Mouse (Mus musculus) limb, embryonic 14.5 days (tissue): ENCODE measurements around the gene Hist2h3b. TPM values are rescaled to one million over a fixed set of nuclear protein-coding genes. Genes with fewer than 3 reads are reported as not detected.
"Not testable (repeated sequence)": the region's sequence is repeated elsewhere in the genome, so short reads cannot be mapped to it uniquely, and the experiment has no call there.

Experiments
- ATAC-seq: fragments of 200-750 bp; cut with Nextera tagmentation; 2 replicates; pipeline ENCODE4 v1.8.0; 2017; ENCODE audit warnings: low read depth, moderate number of reproducible peaks, moderate TSS enrichment; ENCODE audit not compliant: low FRiP score
- DNase-seq: peaks from one replicate; pipeline ENCODE4 v3.0.0-alpha.2; 2015; ENCODE audit warnings: low spot score
- H3K27ac ChIP-seq: fragments of 300-500 bp; sonication (generic); replicated peaks from 2 replicates; pipeline ENCODE4 v1.5.1; 2014; ENCODE audit warnings: low read depth, mild to moderate bottlenecking, low read length, moderate library complexity, mixed read lengths
- H3K27me3 ChIP-seq: fragments of 300-500 bp; sonication (generic); 2 replicates; pipeline ENCODE4 v1.6.1; 2014; ENCODE audit warnings: low read length, mixed read lengths; ENCODE audit not compliant: control insufficient read depth, insufficient read depth
- H3K36me3 ChIP-seq: fragments of 300-500 bp; sonication (generic); 2 replicates; pipeline ENCODE4 v1.6.1; 2014; ENCODE audit warnings: mild to moderate bottlenecking, low read length, moderate library complexity, mixed read lengths; ENCODE audit not compliant: control insufficient read depth, insufficient read depth
- H3K4me1 ChIP-seq: fragments of 300-500 bp; sonication (generic); 2 replicates; pipeline ENCODE4 v1.6.1; 2014; ENCODE audit warnings: antibody characterized with exemption, low read length, mixed read lengths; ENCODE audit not compliant: control insufficient read depth, insufficient read depth
- H3K4me2 ChIP-seq: fragments of 300-500 bp; sonication (generic); replicated peaks from 2 replicates; pipeline ENCODE4 v1.6.1; 2014; ENCODE audit warnings: low read depth, mild to moderate bottlenecking, low read length, moderate library complexity; ENCODE audit not compliant: severe bottlenecking
- H3K4me3 ChIP-seq: fragments of 300-500 bp; sonication (generic); replicated peaks from 2 replicates; pipeline ENCODE4 v1.5.1; 2014; ENCODE audit warnings: low read length
- H3K9ac ChIP-seq: fragments of 300-500 bp; sonication (generic); 2 replicates; pipeline ENCODE4 v1.6.1; 2014; ENCODE audit warnings: mild to moderate bottlenecking, low read depth, low read length, moderate library complexity; ENCODE audit not compliant: severe bottlenecking
- H3K9me3 ChIP-seq: fragments of 300-500 bp; sonication (generic); 2 replicates; pipeline ENCODE4 v1.6.1; 2016; ENCODE audit warnings: low read length; ENCODE audit not compliant: control insufficient read depth
- POLR2A ChIP-seq: fragments of 200-500 bp; IDR thresholded peaks from 2 replicates; pipeline ENCODE4 v1.8.0; 2012; ENCODE audit warnings: inconsistent platforms, mild to moderate bottlenecking, moderate library complexity, borderline replicate concordance; ENCODE audit not compliant: insufficient read depth, insufficient read length; ENCODE audit errors: extremely low read depth
- WGBS: fragments of 180-500 bp; shearing (Covaris S2); extraction: QIAGEN DNeasy Blood & Tissue Kit; methylation state at CpG from one replicate; pipeline ENCODE4 v1.1.7; 2014; 5-methylcytosine and 5-hydroxymethylcytosine counted together
- polyA plus RNA-seq, 2 experiments: library from polyadenylated mRNA; depleted of rRNA in 1 of 2; stranded (reverse) in 1 of 2; unstranded in 1 of 2; fragments of >200 nt; fragmentation: Nextera tagmentation in 1 of 2; extraction: Ambion mirVana in 1 of 2; gene quantifications; 2 replicates each; pipeline versions ENCODE4 v1.2.1 to v1.2.3; 2012 to 2014

Gene Hist2h3b
- polyA plus RNA-seq, 2 experiments: 63.1 to 85.3 TPM

- H3K4me3 ChIP-seq: no peak overlapping the region
- no peaks in the 10 kb centered on the region for H3K36me3 ChIP-seq
- no peak overlapping the region for H3K27ac ChIP-seq
- no peak for TF ChIP-seq POLR2A
- no peak overlapping the region for H3K4me2 ChIP-seq
- ATAC-seq (no peak), DNase-seq (no peak)
- no peaks in the 10 kb centered on the region for H3K27me3 ChIP-seq
- no peaks in the 10 kb centered on the region for H3K9me3 ChIP-seq
- H3K9ac ChIP-seq: no peak overlapping the region
- WGBS: 69% methylated on average over 3 of the region's 3 CpGs
- peaks cover 4% of the 10 kb centered on the region; the same call in 1 of the 2 replicates for H3K4me1 ChIP-seq
These were observed 32.6 kb upstream of the Hist2h3b start for GRCm38 (mm10) chr3:96235836-96236235.

- no peak overlapping the region for H3K9ac ChIP-seq
- 76% methylated on average over 4 of the region's 4 CpGs for whole genome bisulfite sequencing
- peaks cover 7% of the 10 kb centered on the region; the same call in 1 of the 2 replicates for H3K4me1 ChIP-seq
- ATAC-seq: no peak
- peak overlapping the region; percentile 52 for H3K4me2 ChIP-seq
- no peaks in the 10 kb centered on the region for H3K27me3 ChIP-seq
- H3K27ac ChIP-seq: no peak overlapping the region
- H3K4me3 ChIP-seq: peak overlapping the region; percentile 41; the same call in 1 of the 2 replicates
- DNase-seq: no peak
- no peaks in the 10 kb centered on the region for H3K9me3 ChIP-seq
- H3K36me3 ChIP-seq: no peaks in the 10 kb centered on the region
- no peak for TF ChIP-seq POLR2A
These were observed 31.6 kb upstream of the Hist2h3b start for GRCm38 (mm10) chr3:96236834-96237334.

GRCm38 (mm10) chr3:96237335-96237903 lies 31.0 kb upstream of the Hist2h3b start:
- no peak for ATAC-seq
- H3K4me2 ChIP-seq: peak overlapping the region; percentile 52
- peak overlapping the region; percentile 41 for H3K4me3 ChIP-seq
- DNase-seq: no peak
- H3K36me3 ChIP-seq: no peaks in the 10 kb centered on the region
- peak overlapping the region; percentile 66 for H3K9ac ChIP-seq
- 0 out of 2 replicates have a peak, but pooled peaks have one; percentile 39 for TF ChIP-seq POLR2A
- 19% methylated on average over 7 of the region's 7 CpGs for WGBS
- no peaks in the 10 kb centered on the region for H3K9me3 ChIP-seq
- H3K27ac ChIP-seq: peak overlapping the region; percentile 68
- H3K27me3 ChIP-seq: no peaks in the 10 kb centered on the region
- H3K4me1 ChIP-seq: peaks cover 7% of the 10 kb centered on the region; the same call in 1 of the 2 replicates

- ATAC-seq (no peak), DNase-seq (peak; percentile 32)
- H3K4me3 ChIP-seq: peak overlapping the region; percentile 41
- WGBS: under 1% methylated on average over 12 of the region's 12 CpGs
- H3K9ac ChIP-seq: peak overlapping the region; percentile 66
- H3K27ac ChIP-seq: peak overlapping the region; percentile 68
- peak; percentile 45; the same call in 1 of the 2 replicates for TF ChIP-seq POLR2A
- H3K4me2 ChIP-seq: peak overlapping the region; percentile 52
- H3K27me3 ChIP-seq: no peaks in the 10 kb centered on the region
- H3K36me3 ChIP-seq: no peaks in the 10 kb centered on the region
- H3K4me1 ChIP-seq: peaks cover 10% of the 10 kb centered on the region; the same call in 1 of the 2 replicates
- H3K9me3 ChIP-seq: no peaks in the 10 kb centered on the region
These were observed 30.4 kb upstream of the Hist2h3b start for GRCm38 (mm10) chr3:96237904-96238511.

- peaks cover 15% of the 10 kb centered on the region for H3K4me1 ChIP-seq
- H3K27me3 ChIP-seq, H3K36me3 ChIP-seq, DNase-seq, H3K9me3 ChIP-seq: not testable (repeated sequence)
- WGBS: 0% methylated on average over 9 of the region's 68 CpGs
- peak within 1 kb of the TSS; percentile 68 for H3K27ac ChIP-seq
- peak within 1 kb of the TSS; percentile 66 for H3K9ac ChIP-seq
- ATAC-seq: peak; percentile 86
- H3K4me3 ChIP-seq: peak within 1 kb of the TSS; percentile 41
- H3K4me2 ChIP-seq: peak within 1 kb of the TSS; percentile 52
These were observed 29.3 kb upstream of the Hist2h3b start, which contains the start of gene Hist2h3c2 for GRCm38 (mm10) chr3:96238954-96239793. Gene Hist2h3c2, minus strand, starts transcription at chr3:96239127.

- WGBS: 14% methylated on average over 9 of the region's 85 CpGs
- peak within 1 kb of the TSS; percentile 28 for H3K4me3 ChIP-seq
These were observed 28.3 kb upstream of the Hist2h3b start, which contains the start of gene Hist2h2aa2 for GRCm38 (mm10) chr3:96239949-96240798. Gene Hist2h2aa2, minus strand, starts transcription at chr3:96240276.

More at GRCm38 (mm10) chr3:96239949-96240798, 28.3 kb upstream of the Hist2h3b start, which contains the start of gene Hist2h2aa2:
- not testable (repeated sequence) for H3K9me3 ChIP-seq, H3K36me3 ChIP-seq, H3K27me3 ChIP-seq
- peak; percentile 84 for ATAC-seq
- peak; percentile 40 for DNase-seq
- Histone ChIP-seq H3K27ac (peak within 1 kb of the TSS; percentile 80), H3K9ac (peak within 1 kb of the TSS; percentile 42), H3K4me2 (peak within 1 kb of the TSS; percentile 40), H3K4me1 (peaks cover 19% of the 10 kb centered on the region)
